Mouse (Mus musculus): ENCODE measurements around the gene 6430548M08Rik.

6430548M08Rik gene

GRCm38 (mm10) chr8:120113758-120114255, at the start of gene 6430548M08Rik:
6430548M08Rik (plus strand) TSS chr8:120114152.
- DNase-seq (ENCODE audit: low spot score) = peak; percentile 100

GRCm38 (mm10) chr8:120065611-120066010, 48.3 kb upstream of the 6430548M08Rik start:
- DNase-seq (ENCODE audit: low spot score) = no peak

GRCm38 (mm10) chr8:120066226-120066625, 47.7 kb upstream of the 6430548M08Rik start:
- no peak for DNase-seq (ENCODE audit: low spot score)

GRCm38 (mm10) chr8:120067936-120068668, 45.9 kb upstream of the 6430548M08Rik start:
- DNase-seq (ENCODE audit: low spot score) = no peak

GRCm38 (mm10) chr8:120071684-120072083, 42.3 kb upstream of the 6430548M08Rik start:
- DNase-seq (ENCODE audit: low spot score) = peak; percentile 90

GRCm38 (mm10) chr8:120072259-120072658, 41.7 kb upstream of the 6430548M08Rik start:
- no peak for DNase-seq (ENCODE audit: low spot score)

- no peak for DNase-seq (ENCODE audit: low spot score)
Measured at GRCm38 (mm10) chr8:120072827-120073226, 41.1 kb upstream of the 6430548M08Rik start.

GRCm38 (mm10) chr8:120074516-120074915, 39.4 kb upstream of the 6430548M08Rik start:
- DNase-seq (ENCODE audit: low spot score) = no peak

- DNase-seq (ENCODE audit: low spot score) = no peak
Measured at GRCm38 (mm10) chr8:120075347-120075746, 38.6 kb upstream of the 6430548M08Rik start.

- DNase-seq (ENCODE audit: low spot score) = peak; percentile 70
Measured at GRCm38 (mm10) chr8:120078080-120078479, 35.9 kb upstream of the 6430548M08Rik start.

GRCm38 (mm10) chr8:120079361-120079760, 34.6 kb upstream of the 6430548M08Rik start:
- no peak for DNase-seq (ENCODE audit: low spot score)

GRCm38 (mm10) chr8:120083261-120083660, 30.7 kb upstream of the 6430548M08Rik start:
- no peak for DNase-seq (ENCODE audit: low spot score)

- no peak for DNase-seq (ENCODE audit: low spot score)
Measured at GRCm38 (mm10) chr8:120084783-120085182, 29.2 kb upstream of the 6430548M08Rik start.

GRCm38 (mm10) chr8:120089511-120089910, 24.4 kb upstream of the 6430548M08Rik start:
- no peak for DNase-seq (ENCODE audit: low spot score)

- DNase-seq (ENCODE audit: low spot score) = no peak
Measured at GRCm38 (mm10) chr8:120091032-120091431, 22.9 kb upstream of the 6430548M08Rik start.

GRCm38 (mm10) chr8:120093103-120093502, 20.8 kb upstream of the 6430548M08Rik start:
- no peak for DNase-seq (ENCODE audit: low spot score)

GRCm38 (mm10) chr8:120094801-120095200, 19.2 kb upstream of the 6430548M08Rik start:
- DNase-seq (ENCODE audit: low spot score) = no peak

- DNase-seq (ENCODE audit: low spot score) = no peak
Measured at GRCm38 (mm10) chr8:120096486-120096885, 17.5 kb upstream of the 6430548M08Rik start.

- DNase-seq (ENCODE audit: low spot score) = no peak
Measured at GRCm38 (mm10) chr8:120100388-120101067, 13.4 kb upstream of the 6430548M08Rik start.

- peak; percentile 81 for DNase-seq (ENCODE audit: low spot score)
Measured at GRCm38 (mm10) chr8:120101068-120101972, 12.6 kb upstream of the 6430548M08Rik start, which contains the start of gene Zdhhc7. Zdhhc7 (minus strand) TSS chr8:120101482.

- no peak for DNase-seq (ENCODE audit: low spot score)
Measured at GRCm38 (mm10) chr8:120103916-120104315, 10.0 kb upstream of the 6430548M08Rik start.

GRCm38 (mm10) chr8:120104721-120105272, 9.2 kb upstream of the 6430548M08Rik start:
- no peak for DNase-seq (ENCODE audit: low spot score)

Measured in layer of hippocampus, adult 11-12 months (tissue).